Mouse (Mus musculus) lung, adult 2 months (tissue): ENCODE data around the gene Gpr135. TPM values are rescaled to one million over a fixed set of nuclear protein-coding genes. Genes with fewer than 3 reads are reported as not detected.

Experiments
- DNase-seq: peaks from one replicate; pipeline ENCODE4 v3.0.0; 2022
- H3K4me1 ChIP-seq: fragments of 200-500 bp; 2 replicates; pipeline ENCODE4 v1.6.1; 2011; ENCODE audit warnings: low read length; ENCODE audit not compliant: control insufficient read depth, insufficient read depth
- H3K4me3 ChIP-seq: fragments of 200-500 bp; replicated peaks from 2 replicates; pipeline ENCODE3; 2011; ENCODE audit warnings: low read depth, mild to moderate bottlenecking, control low read depth, low read length; ENCODE audit errors: extremely low read depth
- CTCF ChIP-seq: fragments of 200-500 bp; IDR thresholded peaks from 2 replicates; pipeline ENCODE4 v1.5.1; 2011; ENCODE audit warnings: mild to moderate bottlenecking, low read length, control low read depth; ENCODE audit not compliant: insufficient read depth
- POLR2A ChIP-seq: fragments of 200-500 bp; IDR thresholded peaks from 2 replicates; pipeline ENCODE4 v1.6.1; 2011; ENCODE audit warnings: low read depth, mild to moderate bottlenecking, control low read depth, low read length, borderline replicate concordance; ENCODE audit errors: extremely low read depth
- WGBS: fragments of 180-500 bp; shearing (Covaris S2); methylation state at CpG from one replicate; pipeline ENCODE4 v1.1.7; 2018; 5-methylcytosine and 5-hydroxymethylcytosine counted together
- polyA plus RNA-seq: library from polyadenylated mRNA; depleted of rRNA; stranded (reverse); fragments of >200 nt; gene quantifications from 2 replicates; pipeline ENCODE4 v1.2.3, GENCODE M21; 2012; rRNA removed

The Gpr135 gene
- polyA plus RNA-seq, 1 experiment: 1.4 TPM

- Histone ChIP-seq H3K4me1 (no peaks in the 10 kb centered on the region), H3K4me3 (no peak overlapping the region)
- no peak for DNase-seq
- TF ChIP-seq POLR2A (no peak), CTCF (no peak)
- 58% methylated on average over 9 of the region's 9 CpGs for WGBS
Observed at GRCm38 (mm10) chr12:72036097-72036661, 34.7 kb downstream of the Gpr135 start.

DNA sequence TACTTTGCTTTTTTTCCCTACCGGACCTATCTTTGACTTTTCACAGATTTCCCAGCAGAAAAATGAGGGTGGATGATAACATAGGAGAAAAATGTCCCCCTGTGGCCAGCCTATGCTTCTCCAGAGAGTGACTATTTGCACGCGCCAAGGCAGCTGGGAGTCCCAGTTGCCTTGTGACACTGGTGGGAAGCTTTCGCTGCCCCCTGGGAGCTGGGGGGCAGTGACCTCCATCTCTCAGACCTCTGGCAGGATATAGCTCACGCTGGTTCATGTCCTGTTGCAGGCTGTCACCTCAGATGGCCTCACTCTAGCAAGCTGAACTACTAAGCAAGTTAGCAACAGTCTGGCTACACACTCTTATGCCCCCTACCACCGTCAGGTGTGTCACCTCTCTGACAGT lies 39.1 kb downstream of the Gpr135 start:
- Histone ChIP-seq H3K4me3 (no peak overlapping the region), H3K4me1 (no peaks in the 10 kb centered on the region)
- DNase-seq: no peak
- 67% methylated on average over 6 of the region's 6 CpGs for WGBS
- no peak for TF ChIP-seq CTCF
- no peak for TF ChIP-seq POLR2A

DNA sequence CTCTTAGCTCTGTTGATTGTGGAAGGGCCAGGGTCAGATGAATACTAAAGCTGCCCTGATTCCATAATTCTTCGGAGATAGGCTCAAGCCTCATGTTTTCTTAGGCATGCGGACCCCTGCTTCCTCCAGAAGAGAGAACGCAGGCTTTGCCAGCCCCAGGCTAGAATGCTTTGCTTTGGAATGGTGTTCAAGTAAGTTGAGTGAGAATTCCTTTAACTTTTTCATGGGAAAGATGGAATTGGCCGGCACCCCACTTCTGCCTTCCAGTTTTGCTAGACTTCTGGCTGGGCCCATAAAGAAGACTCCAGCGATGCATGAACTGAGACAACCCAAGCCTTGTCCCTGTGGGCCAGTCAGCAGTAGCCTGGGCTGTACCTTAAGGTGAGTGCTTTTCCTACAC lies 39.8 kb downstream of the Gpr135 start:
- H3K4me1 ChIP-seq: no peaks in the 10 kb centered on the region
- TF ChIP-seq POLR2A: no peak
- TF ChIP-seq CTCF: no peak

DNA sequence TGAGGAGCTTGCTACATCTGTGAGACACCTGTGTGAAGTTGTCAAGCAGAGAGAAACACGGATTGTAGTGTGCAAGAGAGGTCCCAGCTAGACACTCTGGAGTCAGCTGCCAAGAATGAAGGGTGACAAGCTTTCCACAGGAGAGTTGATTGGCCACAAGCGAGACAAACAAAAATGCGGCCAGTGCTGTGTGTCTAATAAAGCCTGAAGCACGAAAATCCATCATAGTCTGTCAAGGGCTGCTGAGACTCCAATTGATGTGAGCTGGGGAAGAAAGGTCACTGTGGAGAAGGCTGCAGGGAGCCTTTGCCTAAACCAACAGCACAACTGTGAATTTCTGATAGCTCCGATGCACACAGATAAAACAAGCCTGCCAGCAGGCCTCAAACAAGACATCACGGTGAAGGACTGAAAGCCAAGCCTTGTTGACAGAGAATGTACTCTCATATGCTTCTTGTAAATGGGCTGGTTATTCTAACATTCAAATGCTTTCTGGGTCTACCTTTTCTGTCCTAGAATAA lies 45.6 kb downstream of the Gpr135 start:
- H3K4me1 ChIP-seq: no peaks in the 10 kb centered on the region
- 55% methylated on average over 6 of the region's 6 CpGs for WGBS
- H3K4me3 ChIP-seq: no peak overlapping the region
- TF ChIP-seq POLR2A (no peak), CTCF (no peak)
- no peak for DNase-seq

More for the DNA sequence above, 39.8 kb downstream of the Gpr135 start:
- WGBS: 79% methylated on average over 5 of the region's 5 CpGs
- no peak for DNase-seq
- no peak overlapping the region for H3K4me3 ChIP-seq

DNA sequence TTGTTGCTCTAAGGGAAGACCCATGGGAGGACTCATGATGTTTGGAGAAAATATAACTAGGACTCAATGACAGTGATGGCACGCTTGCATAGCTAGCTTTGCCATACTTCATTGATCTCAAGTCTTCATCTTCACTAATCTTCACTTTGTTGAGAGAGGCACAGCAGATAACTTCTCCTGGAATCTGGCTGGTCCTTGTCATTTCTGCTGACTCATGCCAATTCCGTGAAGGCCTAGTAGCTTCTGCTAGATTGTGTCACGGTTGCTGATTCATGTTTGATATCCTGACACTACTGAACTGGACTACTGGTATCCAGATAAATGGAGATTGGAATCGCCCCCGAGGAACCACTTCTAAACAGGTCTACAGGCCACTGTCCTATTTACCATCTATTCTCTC lies 47.4 kb downstream of the Gpr135 start:
- Histone ChIP-seq H3K4me1 (no peaks in the 10 kb centered on the region), H3K4me3 (no peak overlapping the region)
- WGBS: 97% methylated on average over 5 of the region's 5 CpGs
- DNase-seq: no peak
- TF ChIP-seq POLR2A: no peak
- TF ChIP-seq CTCF: no peak

DNA sequence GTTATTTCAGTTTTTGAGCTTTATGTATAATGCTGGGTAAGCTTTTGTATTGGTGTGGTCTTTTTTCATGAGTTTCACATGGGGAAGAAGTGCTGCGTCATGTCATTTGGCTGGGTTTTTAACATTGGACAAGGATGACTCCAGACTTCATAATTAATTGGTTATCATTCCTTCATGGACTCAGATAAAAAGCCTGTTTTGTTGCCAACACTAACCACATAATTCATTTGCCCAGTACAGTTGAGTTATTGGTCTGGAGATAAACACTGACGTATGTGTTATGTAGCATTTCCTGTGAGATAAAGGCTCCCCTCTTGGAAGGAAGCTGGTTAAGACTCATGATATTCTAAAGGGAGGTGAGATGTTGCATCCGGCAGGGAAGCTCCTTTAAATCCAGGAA lies 48.1 kb downstream of the Gpr135 start:
- Histone ChIP-seq H3K4me1 (no peaks in the 10 kb centered on the region), H3K4me3 (no peak overlapping the region)
- WGBS: 53% methylated on average over 3 of the region's 3 CpGs
- TF ChIP-seq CTCF (no peak), POLR2A (no peak)
- DNase-seq: no peak

DNA sequence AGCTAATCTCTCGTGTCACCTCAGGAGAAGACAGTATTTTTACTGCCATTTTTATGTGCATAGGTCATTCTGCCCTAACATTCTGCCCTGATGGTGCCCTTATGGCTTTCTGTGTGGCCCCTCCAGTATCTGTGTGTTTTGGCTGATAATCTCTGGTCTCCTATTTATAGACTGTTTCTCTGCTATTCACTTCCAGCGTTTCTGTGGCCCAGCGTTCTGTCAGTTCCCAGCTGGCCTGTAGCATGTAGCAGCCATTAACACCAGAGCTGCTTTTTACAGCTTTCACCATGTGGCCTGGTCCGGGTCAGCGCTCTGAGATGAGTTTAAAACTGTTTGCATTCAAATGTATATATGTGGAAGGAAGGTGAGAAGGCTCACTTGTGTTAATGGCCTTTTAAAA lies 49.4 kb downstream of the Gpr135 start:
- Histone ChIP-seq H3K4me3 (no peak overlapping the region), H3K4me1 (no peaks in the 10 kb centered on the region)
- TF ChIP-seq CTCF (no peak), POLR2A (no peak)
- WGBS: 45% methylated on average over 5 of the region's 5 CpGs
- no peak for DNase-seq

- DNase-seq: no peak
- 85% methylated on average over 4 of the region's 4 CpGs for WGBS
- no peak overlapping the region for H3K4me3 ChIP-seq
- TF ChIP-seq POLR2A: no peak
- no peak for TF ChIP-seq CTCF
- no peaks in the 10 kb centered on the region for H3K4me1 ChIP-seq
Observed at GRCm38 (mm10) chr12:72020285-72020684, 50.6 kb downstream of the Gpr135 start.

Other genes starting within 250 kb of the Gpr135 start
- 9.4 and 15.2 TPM in 2 replicates for gene Daam1, start 240.0 kb downstream of the Gpr135 start, polyA plus RNA-seq
- 10.5 and 14.0 TPM in 2 replicates for gene L3hypdh, start 14.3 kb upstream of the Gpr135 start, polyA plus RNA-seq
- gene Jkamp, start 14.5 kb upstream of the Gpr135 start, polyA plus RNA-seq: 56.7 and 81.7 TPM in 2 replicates
- gene Ccdc175, start 113.9 kb upstream of the Gpr135 start, polyA plus RNA-seq: not detected in 2 replicates